Mouse (Mus musculus): ENCODE measurements around the gene Smpx. TPM values are rescaled to one million over a fixed set of nuclear protein-coding genes. Genes with fewer than 3 reads are reported as not detected.

The Smpx gene
- not detected for polyA plus RNA-seq (2017; shearing (Covaris generic))

DNA sequence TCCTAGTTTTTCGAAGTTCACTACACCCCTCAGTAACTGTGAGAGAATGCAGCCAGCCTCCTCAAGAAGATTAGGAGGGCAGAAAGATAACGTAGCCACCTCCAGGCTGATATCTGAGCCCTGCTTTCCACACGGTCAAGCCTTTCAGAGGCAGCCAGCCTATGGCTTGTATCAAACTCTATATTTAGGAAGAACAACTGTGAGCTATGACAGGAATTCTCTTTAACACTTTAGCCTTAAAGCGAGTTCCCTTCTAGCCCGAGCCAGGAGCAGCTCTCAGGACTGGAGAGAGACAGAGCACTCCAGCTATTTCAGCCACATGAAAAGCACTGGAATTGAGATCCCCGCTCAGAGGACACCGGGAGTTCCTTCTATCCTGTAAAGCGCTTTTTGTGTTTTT lies at the start of gene Smpx:
Gene Smpx, plus strand, starts transcription at position 49 of the 400 bp plus-strand sequence.
- ATAC-seq, result no peak

DNA sequence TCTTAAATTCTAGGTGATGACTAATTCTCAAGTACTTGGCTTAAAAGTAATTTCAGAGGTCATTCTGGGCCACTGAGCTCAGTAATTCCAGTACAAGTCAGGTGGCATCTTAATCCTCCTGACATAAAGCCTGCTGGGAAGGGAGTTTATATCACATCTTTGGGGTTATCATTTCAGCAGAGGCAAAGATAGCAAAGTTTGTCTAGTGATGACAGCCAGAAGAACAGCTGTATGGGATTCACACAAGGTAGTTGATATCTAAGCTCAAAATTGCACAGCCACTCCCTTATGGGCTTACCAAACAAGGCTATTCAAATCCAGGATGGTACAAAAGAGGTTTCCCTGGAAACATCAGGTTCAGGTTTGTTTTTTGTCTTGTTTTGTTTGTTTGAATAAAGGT lies 43.7 kb upstream of the Smpx start:
- ATAC-seq, result no peak

DNA sequence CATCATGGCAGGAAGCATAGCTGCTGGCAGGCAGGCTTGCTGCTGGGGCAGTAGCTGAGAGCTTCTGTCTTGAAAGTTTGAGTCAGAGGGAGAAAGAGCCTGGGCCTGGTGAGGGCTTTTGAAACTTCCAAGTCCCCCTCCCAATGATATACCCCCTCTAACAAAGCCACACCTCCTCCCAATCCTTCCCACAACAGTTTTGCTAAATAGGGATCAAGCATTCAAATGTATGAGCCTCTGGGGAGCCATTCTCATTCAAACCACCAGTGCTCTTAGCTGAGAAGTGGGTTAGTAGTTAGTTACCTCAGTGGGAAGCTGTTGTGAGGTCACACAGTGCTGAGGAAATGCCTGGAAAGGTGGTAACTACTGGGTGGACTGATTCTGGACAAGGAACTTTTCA lies 41.4 kb upstream of the Smpx start:
- no peak for ATAC-seq

DNA sequence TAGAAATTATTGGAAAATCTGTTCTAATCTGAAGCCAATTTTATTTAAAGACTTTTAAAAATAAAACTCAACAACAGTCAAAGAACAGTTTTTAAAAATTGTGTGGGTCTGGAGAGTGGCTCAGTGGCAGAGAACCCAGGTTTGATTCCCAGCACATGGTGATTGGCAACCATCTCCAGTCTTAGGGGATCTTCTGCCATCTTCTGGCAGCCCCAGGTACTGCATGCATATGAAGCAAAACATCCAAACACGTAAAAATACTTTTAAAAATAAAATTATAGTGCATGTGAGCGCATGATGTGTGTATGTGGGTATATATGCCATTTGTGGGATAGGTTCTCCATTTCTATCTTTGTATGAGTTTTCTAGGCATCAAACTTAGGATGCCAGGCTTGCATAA lies 26.9 kb upstream of the Smpx start:
- ATAC-seq, result no peak

DNA sequence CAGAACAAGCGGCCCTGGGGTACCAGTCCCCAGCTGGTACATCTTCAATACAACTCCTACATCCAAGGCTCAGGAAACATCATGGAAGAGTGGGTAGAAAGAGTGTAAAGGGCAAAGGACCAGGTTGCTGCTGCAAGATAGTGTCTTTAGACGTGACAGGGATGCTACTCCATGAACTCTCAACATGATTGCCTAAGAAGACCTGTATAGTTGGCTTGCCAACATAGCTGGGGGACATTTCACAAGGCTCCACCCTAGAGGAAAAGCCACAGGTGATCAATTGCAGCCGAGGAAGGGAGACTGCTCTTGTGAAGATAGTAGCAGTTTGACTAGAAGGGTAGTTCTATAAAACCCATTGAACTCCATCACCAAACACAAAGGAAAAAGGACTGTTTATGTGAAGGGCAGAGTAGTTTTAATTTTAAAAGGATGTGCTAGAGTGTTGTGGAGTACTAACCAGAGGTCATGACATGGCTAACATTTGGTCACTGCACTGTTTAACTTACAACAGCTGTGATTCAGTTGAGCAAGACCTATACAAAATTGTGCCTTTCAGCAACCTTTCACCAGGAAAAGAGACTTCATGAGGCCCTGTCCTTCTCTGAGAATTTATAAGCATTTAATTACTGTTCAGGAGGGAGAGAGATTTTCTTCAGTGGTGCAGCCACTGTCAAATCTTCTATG lies 23.9 kb upstream of the Smpx start:
- no peak for ATAC-seq

DNA sequence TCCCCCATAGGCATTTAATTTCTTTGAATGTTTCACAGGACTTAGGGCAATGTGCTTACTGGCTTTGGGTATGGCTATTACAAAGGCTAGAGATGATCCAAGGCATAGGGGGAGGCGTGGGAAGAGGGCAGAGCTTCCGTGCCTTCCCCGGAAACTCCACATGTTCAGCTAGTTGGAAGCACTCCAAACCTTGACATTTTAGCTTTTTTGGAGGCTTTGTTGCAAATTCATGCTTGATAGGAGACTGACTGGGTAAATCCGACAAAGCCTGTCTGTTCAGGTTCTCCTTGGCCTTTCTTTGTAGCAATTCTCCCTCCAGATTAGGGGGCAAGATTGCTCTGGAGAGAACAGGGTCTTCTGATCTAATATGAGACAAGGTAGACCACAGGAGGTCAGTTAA lies 7.5 kb upstream of the Smpx start:
- ATAC-seq, result no peak

DNA sequence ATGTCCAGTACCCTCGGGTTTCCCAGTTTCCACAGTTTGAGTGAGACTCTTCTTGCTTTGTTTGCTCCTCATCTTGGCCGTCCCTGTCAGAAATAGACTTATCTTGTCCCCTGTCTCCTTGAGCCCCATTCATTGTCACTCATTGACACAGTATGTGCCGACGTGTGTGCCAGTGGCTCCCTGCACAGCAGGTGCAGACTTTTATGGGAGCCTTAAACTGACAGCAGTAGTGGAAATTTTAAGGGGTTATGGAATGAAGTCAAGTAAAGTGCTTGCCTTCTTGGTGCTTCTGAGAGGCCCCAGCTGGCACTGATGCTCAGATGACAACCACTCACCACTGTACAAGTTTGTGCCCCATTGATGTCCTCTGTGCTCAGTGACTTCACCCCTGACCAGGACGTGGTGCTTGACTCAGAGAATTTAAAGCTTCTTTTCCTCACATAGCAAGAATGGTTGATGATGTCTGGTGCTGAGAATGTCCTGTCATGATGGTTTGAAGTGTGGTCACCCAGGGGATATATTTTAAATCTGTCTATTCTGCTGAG lies 1.0 kb upstream of the Smpx start:
- no peak for ATAC-seq

DNA sequence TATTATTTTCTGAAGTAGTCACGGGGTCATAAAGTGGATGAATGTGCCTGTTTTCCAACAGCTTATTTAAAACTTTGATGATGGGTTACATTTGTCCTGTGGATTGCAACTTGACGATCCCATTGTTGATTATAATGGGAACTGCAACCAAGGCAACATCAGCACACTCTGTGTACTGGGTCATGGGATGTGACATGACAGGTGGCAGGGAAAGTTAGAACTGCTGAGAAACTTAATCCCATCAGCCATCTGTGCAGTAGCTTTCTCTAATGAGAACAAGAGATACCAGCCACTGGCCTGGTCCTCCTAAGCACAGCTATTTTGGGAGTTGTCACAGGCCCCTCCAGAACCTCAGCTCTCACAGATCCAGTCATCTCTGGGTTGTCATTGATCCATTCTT lies 8.5 kb downstream of the Smpx start:
- no peak for ATAC-seq

DNA sequence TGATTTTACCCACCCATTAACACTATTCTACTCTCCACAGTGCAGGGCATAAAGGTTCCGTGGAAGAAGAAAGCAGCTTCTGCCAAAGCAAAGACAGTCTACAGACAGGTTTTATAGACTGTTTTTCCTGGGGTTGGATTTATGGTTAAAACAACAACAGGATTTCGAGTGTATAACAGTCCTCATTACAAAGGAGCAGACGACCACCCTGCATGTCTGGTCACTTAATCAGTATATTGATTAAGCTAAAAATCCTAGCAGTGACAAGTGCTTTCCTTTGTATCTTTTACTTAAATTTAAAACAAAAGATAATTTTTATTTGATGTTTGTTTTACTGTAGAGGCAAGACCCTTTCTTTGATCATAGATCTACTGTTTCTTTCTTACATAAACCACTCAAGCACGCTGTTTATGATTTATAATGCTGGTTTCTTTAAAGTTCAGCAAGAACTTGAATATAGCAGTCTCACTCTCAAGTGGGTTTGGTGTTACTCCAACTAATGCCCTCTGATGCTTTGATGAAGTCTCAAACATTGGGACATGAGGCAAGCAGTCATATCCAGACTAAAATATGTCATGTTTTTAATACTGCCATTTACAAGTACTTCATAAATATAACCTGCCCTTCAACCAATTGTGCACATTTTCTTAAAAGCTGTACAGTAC lies 10.0 kb downstream of the Smpx start:
- no peak for ATAC-seq

DNA sequence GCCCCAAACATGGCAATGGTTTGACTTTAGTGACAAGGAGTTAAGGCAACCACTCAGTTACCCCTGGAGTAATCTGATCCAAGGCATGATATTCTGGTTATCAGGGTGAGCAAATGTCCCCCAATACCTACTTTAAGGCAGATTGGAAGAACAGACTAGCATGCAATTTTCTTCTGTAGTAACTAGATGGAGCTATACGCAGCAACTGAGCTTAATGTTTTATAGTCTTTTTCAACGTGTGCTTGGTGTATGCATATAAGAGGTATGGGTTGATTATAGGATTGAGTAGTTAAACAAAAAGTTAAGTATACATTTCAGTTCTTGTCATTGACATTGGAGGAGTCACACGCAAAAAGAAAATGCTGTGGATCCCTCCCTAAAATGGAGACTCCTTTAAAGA lies 21.2 kb downstream of the Smpx start:
- no peak for ATAC-seq

DNA sequence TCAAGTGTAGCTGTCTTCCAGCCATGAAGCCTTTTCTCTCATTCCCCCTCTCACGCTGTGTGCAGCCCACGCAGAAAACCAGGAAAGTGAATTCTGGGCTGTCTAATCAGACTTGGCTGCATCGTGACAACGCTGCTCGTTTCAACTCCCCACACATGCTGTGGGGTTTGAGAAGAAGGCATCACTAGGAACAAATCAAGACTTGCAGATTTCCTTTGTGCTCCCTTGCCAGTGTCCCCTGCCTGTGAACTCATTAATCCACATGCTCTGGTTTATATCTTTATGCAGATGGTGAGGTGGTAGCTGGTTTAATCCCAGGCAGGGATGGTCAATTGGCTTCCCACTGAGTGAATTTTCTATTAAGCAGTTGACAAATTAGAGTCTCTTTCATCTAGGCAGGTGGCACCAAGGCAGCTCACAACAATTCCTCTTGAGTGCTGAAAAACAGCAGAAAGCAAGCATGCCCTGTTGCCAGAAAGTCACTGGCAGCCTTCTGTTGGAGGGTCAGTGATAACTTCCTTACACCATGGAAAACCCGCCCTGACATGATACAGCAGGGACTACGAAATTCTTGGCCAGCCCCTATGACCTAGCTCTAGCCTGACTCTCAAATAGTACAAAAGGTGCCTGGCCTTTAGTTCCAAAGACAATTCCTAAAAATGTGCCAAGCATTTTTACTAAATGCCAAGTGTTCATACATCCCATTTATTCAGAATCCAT lies 32.1 kb downstream of the Smpx start:
- ATAC-seq, result no peak

DNA sequence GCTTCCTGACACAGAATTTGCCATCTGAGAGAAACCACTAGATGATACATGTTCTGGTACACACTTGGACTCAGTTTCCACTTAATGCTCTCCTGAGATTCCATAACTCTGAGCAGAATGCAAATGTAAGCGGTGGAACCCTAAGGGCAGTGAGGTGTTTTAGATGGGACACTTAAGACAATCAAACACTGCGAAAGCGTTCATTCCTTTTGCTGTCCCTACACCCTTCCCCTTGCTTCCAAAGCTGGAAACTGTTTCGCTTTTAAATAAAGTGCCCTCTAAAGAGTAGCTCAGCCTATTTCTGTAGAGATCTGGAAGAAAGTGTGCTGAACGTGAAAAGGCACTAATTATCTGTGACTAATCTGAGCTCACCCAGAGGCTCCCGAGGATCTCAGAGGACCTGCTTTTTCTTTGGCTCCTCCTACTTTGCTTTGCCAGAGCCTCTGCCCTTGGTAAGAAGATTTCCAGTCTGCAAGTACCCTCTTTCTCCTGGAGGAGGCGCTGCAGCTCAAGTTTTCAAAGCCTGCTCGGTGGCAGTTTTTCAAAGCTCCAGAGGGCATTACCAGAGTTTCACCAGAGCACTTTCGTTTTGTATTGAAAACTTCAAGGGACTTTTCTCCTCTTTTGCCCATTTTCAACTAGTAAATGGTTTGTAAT lies 33.1 kb downstream of the Smpx start:
- no peak for ATAC-seq

DNA sequence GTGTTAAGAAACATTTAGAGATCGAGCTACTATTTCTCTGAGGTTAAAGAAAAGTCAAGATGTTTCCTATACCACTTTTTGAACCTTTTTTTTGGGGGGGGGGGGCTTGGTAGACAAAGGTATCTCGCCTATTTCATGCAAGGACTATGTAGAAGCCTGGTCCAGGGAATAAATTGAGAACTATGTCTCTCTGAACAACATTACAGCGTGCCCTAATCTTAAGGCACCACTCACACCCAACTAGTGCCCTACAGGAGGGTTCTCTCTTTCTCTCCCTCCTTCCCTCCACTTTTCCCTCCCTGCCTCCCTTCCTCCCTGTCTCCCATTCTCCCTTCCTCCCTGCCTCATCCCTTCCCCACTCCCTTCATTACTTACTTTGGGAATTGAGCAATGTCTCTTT lies 33.6 kb downstream of the Smpx start:
- no peak for ATAC-seq

DNA sequence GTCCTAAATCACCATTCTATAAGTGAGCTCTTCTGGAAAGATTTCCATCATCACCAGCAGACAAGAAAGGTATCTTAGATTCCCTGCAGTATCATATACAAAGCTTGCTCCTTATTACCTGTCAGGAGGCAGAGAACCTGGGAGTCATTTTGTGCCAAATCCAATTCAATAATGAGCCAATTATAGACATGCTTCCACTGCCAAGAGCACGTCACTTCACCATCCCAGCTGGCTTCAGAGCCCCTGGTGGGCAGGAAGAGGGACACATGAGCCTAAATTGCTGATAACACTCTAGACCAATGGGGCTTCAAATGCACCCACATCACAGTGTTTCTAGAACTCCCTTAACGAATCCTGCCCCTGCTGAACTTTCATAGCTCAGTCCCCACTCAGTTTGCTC lies 35.1 kb downstream of the Smpx start:
- ATAC-seq, result no peak

DNA sequence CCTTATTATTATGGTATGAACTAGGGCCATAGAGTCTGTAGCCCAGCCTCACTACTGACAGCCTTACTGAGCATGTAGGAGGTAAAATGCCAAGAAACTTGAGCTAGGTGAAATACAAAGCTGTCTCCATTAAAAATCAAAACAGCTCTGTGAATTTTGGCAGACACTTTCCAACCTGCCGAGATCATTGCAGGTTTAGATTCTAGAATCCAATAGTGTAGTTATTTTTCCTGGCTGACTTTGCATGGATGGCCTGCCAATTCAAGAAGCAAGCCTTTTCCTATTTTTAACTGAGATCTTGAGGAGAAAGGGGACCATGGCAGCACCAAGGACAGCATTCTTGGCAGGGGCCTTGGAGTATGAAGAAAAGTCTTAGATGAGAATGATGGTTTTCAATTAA lies 35.6 kb downstream of the Smpx start:
- no peak for ATAC-seq

DNA sequence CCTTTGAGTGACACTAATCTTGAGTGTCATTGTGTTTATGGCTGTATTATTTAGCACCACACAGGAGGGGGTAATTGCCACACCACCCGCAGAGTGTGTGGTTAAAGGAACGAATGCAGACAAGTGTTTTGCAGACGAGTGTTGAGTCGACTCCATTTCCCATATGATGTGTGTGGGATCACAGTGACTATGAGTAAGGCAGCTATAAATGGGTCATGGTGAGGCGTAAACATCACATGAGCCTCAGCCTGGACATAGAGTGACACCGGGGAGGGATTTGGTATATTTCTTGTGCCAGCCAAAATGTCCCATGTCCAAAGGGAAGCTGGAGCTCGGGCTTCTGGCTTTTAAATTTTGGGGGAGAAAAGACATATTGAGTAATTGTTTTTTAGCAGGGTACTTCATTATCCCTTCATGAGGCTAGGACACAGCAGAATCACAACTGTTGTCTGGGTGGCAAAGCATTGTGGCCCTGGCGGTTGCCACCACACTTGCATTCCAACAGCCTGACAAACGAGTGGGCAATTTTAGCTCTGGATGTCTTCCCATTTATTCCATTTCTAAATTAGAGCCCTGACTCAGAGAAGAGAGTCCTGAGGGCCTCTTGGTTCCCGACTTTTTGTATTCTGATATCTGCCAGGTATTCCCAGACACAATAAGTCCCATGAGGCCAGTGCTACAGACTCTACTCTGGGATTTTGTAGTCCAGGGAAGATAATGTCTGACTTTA lies 49.3 kb downstream of the Smpx start:
- ATAC-seq, result no peak

DNA sequence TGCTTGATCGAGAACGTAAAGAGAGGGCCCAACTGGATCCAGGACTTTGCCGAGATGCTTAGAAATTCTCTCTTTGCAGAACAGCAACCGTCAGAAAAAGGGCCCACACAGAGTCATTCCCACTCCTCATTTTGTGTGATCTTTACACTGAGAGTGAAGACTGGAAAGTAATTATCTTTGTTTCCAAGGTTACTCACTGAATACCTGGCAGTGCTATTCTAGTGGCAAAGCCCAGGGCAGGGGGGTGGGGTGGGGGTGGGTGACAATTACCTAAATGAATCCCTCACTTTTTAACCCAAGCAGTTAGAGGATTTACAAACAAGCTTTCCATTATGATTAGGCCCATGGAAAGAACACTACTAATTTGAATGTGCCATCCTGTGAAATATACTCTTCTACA lies 55.8 kb downstream of the Smpx start:
- no peak for ATAC-seq

DNA sequence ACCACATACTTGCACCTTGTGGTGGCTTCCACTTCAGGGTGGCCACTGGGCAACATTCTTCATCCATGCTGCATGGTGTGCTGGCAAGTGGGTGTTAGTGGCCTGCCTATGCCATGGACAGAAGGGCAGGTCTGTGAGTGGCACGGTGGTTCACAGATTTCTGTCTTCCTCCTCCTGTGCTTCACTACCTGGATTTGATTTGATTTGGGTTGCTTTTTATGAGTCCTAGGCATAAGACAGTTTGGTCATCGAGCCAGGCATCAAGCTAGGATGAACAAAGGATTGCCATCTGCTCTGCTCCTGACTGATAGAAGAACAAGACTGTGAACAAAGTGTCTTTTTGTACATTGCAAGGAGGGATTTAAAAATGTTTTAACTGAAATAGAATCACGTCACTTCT lies 63.8 kb downstream of the Smpx start:
- no peak for ATAC-seq

DNA sequence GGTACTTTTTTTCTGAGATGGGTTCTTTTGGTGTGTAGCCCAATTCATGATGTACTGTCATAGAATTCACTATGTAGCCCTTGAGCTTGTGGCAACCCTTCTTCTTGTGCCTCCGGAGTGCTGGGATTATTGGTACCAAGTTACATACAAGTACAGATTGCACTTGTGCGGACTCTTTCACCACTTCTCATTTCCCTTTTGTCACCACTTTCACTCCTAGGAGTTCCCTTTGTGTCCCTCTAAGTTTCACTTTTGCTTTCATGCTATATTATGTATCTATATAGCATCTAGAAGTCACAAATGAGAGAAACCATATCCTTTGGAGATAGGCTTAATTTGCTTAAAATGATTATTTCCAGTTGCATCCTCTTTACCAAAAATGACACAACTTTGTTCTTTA lies 103.0 kb downstream of the Smpx start:
- ATAC-seq, result no peak
